Mouse (Mus musculus) G1E (cell line): ENCODE results near the gene Raph1. TPM values are rescaled to one million over a fixed set of nuclear protein-coding genes. Genes with fewer than 3 reads are reported as not detected.

ENCODE experiments used
- ATAC-seq: 2 replicates; pipeline ENCODE4 v1.8.0; 2016; ENCODE audit warnings: mild to moderate bottlenecking; ENCODE audit not compliant: insufficient number of reproducible peaks, poor library complexity, low FRiP score, severe bottlenecking; ENCODE audit errors: extremely low read depth
- DNase-seq: peaks from one replicate; pipeline ENCODE4 v3.0.0; 2012; ENCODE audit warnings: low spot score
- H3K27me3 ChIP-seq: 2 replicates; pipeline ENCODE4 v1.6.1; 2012; ENCODE audit warnings: mild to moderate bottlenecking, low read length, inconsistent platforms; ENCODE audit not compliant: insufficient read depth
- H3K36me3 ChIP-seq: replicated peaks from 2 replicates; pipeline ENCODE3; 2012; ENCODE audit warnings: mild to moderate bottlenecking, inconsistent platforms
- H3K4me1 ChIP-seq: 2 replicates; pipeline ENCODE4 v1.6.1; 2012; ENCODE audit warnings: low read depth, low read length, inconsistent platforms, mixed read lengths; ENCODE audit not compliant: insufficient read depth
- H3K4me3 ChIP-seq: 2 replicates; pipeline ENCODE4 v1.5.1; 2012; ENCODE audit warnings: low read depth, mild to moderate bottlenecking, inconsistent platforms, low read length, moderate library complexity, mixed read lengths
- H3K9me3 ChIP-seq: replicated peaks from 2 replicates; pipeline ENCODE4 v1.6.1; 2012; ENCODE audit warnings: inconsistent platforms
- CTCF ChIP-seq: IDR thresholded peaks from 2 replicates; pipeline ENCODE4 v1.5.1; 2012; ENCODE audit warnings: low read depth, low read length, inconsistent platforms, mixed read lengths
- GATA1 ChIP-seq: IDR thresholded peaks from 2 replicates; pipeline ENCODE4 v1.6.1; 2012; ENCODE audit warnings: borderline replicate concordance, low read length, inconsistent platforms, mixed read lengths
- GATA2 ChIP-seq: IDR thresholded peaks from 2 replicates; pipeline ENCODE4 v1.6.1; 2012; ENCODE audit warnings: low read depth, low read length, inconsistent platforms, borderline replicate concordance
- POLR2AphosphoS5 ChIP-seq: IDR thresholded peaks from 2 replicates; pipeline ENCODE4 v1.6.1; 2012; ENCODE audit warnings: low read depth, low read length, inconsistent platforms; ENCODE audit not compliant: insufficient replicate concordance
- TAL1 ChIP-seq: conservative IDR thresholded peaks from 2 replicates; pipeline ENCODE4 v1.6.1; 2012; ENCODE audit warnings: low read depth, low read length, inconsistent platforms, mixed read lengths
- polyA plus RNA-seq: library from polyadenylated mRNA; stranded (reverse); fragments of >175 nt; gene quantifications from 2 replicates; pipeline ENCODE4 v1.2.3, GENCODE M21; 2012
- total RNA-seq, 2 experiments: library from RNA; stranded (forward) in 1 of 2; stranded (reverse) in 1 of 2; fragments of 200-1000 nt in 1 of 2; fragments of >200 nt in 1 of 2; fragmentation: Nextera tagmentation in 1 of 2; gene quantifications; 2 replicates each; pipeline ENCODE4 v1.2.3; 2014 to 2017

Gene Raph1
- total and polyA plus RNA-seq, 3 experiments, result 0.49 TPM; not detected in 2

- Histone ChIP-seq H3K4me3 (no peak overlapping the region), H3K9me3 (no peaks in the 10 kb centered on the region), H3K4me1 (no peaks in the 10 kb centered on the region), H3K27me3 (no peaks in the 10 kb centered on the region), H3K36me3 (no peaks in the 10 kb centered on the region)
- TF ChIP-seq POLR2AphosphoS5 (no peak), GATA1 (no peak)
- DNase-seq (no peak), ATAC-seq (no peak)
Observed at GRCm38 (mm10) chr1:60492404-60492803, 74.5 kb downstream of the Raph1 start.

DNA sequence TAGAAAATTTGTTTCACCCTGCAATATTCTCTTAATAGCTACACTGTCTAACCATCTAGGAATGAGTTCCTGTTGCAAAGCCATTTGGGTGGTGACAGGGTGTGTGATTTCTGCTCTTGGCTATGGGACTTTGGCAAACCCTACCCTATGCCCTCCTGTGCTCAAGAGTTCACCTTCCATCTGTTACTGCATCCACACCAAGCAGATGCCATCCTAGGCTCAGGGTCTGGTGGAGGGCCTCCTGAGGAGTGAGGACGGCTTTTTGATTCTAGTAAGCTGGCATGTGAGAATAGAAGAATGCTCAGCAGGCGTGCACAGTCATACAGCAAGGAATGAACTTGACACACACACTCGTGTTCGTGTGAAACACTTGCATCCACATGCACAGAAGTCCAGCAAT lies 76.4 kb downstream of the Raph1 start:
- TF ChIP-seq TAL1 (no peak), GATA2 (no peak)
- H3K36me3 ChIP-seq, result no peaks in the 10 kb centered on the region
- no peak for DNase-seq
- no peaks in the 10 kb centered on the region for H3K4me1 ChIP-seq
- no peaks in the 10 kb centered on the region for H3K9me3 ChIP-seq
- ATAC-seq, result no peak
- H3K4me3 ChIP-seq, result no peak overlapping the region
- H3K27me3 ChIP-seq, result no peaks in the 10 kb centered on the region

DNA sequence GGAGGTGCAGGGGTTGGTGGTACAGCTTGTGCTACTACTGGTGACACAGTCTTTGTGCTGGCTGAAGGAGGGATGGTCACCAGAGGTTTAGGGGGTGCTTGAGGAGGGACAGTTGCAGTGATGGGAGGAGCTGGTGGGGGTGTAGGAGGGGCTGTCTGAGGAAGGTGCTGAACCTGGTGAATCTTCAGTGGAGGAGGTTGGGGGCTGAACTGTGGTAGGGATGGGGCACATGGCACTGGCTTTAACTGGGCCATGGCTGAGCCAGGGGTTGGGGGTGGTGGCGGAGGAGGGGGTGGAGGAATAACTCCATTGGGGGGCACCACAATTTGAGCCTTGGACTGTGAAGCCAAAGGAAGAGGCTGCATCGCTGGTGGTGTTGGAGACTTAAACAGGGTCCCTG lies 77.2 kb downstream of the Raph1 start:
- no peaks in the 10 kb centered on the region for H3K36me3 ChIP-seq
- no peak overlapping the region for H3K4me3 ChIP-seq

DNA sequence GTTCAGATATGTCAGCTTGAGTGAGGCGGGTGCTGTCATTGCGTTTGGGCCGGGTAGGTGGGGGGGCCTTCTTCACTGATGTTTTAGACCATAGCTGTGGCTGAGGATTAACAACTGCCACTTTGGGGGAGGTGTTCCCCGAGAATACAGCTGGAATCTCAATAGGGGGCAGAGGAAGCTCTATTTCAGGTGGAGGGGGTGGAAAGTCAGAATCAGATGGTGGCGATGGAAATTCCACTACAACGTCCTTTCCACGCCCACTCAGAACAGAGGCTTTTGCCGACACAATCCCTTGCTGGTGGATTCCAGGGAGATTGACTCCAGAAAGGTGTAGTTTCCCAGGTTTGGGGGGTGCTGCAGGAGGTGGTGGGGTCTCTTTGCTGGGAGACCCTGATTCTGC lies 78.3 kb downstream of the Raph1 start:
- Histone ChIP-seq H3K4me1 (no peaks in the 10 kb centered on the region), H3K9me3 (no peaks in the 10 kb centered on the region), H3K4me3 (no peak overlapping the region), H3K36me3 (no peaks in the 10 kb centered on the region), H3K27me3 (no peaks in the 10 kb centered on the region)
- TF ChIP-seq CTCF (no peak), GATA1 (no peak), TAL1 (no peak), POLR2AphosphoS5 (no peak), GATA2 (no peak)
- no peak for DNase-seq
- ATAC-seq, result no peak

More for the DNA sequence above, 77.2 kb downstream of the Raph1 start:
- no peak for DNase-seq
- no peaks in the 10 kb centered on the region for H3K27me3 ChIP-seq
- TF ChIP-seq GATA2 (no peak), POLR2AphosphoS5 (no peak)
- H3K4me1 ChIP-seq, result no peaks in the 10 kb centered on the region
- ATAC-seq, result no peak
- no peaks in the 10 kb centered on the region for H3K9me3 ChIP-seq

DNA sequence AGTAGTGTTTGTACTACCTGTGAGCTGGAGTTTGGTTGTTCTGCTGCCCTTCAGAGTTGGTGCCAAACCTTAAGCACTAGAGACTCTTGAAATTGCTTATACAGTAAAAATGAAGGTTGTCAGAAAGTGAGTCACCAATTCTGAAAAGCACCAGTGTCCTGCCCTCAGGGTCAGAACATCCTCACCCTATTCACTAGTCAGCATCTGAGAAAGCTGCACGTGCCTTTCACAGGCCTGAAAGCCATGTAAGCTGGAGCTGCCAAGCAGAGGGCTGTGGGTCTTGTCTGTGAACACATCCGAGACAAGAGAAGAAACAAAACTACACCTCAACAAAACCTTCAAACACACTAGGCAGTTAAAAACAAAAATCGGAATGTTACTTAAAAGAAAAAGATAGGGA lies 81.3 kb downstream of the Raph1 start:
- no peak for TF ChIP-seq TAL1
- TF ChIP-seq CTCF, result no peak
- TF ChIP-seq GATA1, result no peak
- TF ChIP-seq POLR2AphosphoS5, result no peak
- TF ChIP-seq GATA2, result no peak
- Histone ChIP-seq H3K36me3 (peaks cover 2% of the 10 kb centered on the region), H3K27me3 (no peaks in the 10 kb centered on the region), H3K9me3 (no peaks in the 10 kb centered on the region), H3K4me1 (no peaks in the 10 kb centered on the region), H3K4me3 (no peak overlapping the region)
- ATAC-seq (no peak), DNase-seq (no peak)

DNA sequence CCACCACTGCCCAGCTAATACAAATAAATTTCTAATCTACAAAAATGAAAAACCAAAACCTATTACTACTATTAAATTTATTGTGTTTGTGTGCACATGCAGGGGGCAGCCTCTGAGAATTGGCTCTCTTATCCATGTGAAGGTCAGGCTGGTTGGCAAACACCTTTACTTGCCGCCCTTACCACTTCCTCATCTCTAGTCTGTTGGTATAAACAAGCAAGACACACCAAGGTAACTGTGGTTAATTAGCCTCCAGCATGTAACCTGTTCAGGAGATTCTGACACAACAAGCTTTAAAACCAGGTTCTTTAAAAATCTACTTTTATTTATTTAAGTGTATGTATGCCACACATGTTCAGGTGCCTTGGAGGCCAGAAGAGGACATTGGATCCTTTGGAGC lies 84.0 kb downstream of the Raph1 start:
- Histone ChIP-seq H3K4me1 (no peaks in the 10 kb centered on the region), H3K36me3 (peaks cover 6% of the 10 kb centered on the region), H3K4me3 (no peak overlapping the region), H3K9me3 (no peaks in the 10 kb centered on the region), H3K27me3 (no peaks in the 10 kb centered on the region)
- ATAC-seq (no peak), DNase-seq (no peak)
- TF ChIP-seq CTCF, result no peak
- TF ChIP-seq POLR2AphosphoS5, result no peak
- TF ChIP-seq TAL1, result no peak
- TF ChIP-seq GATA1, result no peak
- TF ChIP-seq GATA2, result no peak

DNA sequence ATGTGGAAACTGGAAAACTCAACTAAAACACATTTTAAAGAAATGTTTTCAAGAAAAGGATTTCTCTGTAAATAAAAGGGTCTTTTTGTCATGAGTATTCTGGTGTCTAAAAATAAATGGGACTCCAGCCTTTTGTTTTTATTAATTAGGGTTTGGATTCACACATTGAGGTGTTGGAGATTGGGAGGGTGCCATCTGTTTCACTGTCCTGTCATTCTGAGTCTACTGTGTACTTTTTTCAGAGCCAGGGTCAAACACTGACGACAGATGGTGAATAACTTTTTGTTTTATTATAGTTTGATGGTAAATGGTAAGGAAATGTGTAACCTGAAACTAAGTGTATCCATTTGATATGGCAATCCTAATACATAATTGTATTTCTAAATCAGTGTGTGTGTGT lies 85.3 kb downstream of the Raph1 start:
- ATAC-seq (no peak), DNase-seq (no peak)
- Histone ChIP-seq H3K27me3 (no peaks in the 10 kb centered on the region), H3K4me1 (no peaks in the 10 kb centered on the region), H3K36me3 (peaks cover 17% of the 10 kb centered on the region), H3K9me3 (no peaks in the 10 kb centered on the region), H3K4me3 (no peak overlapping the region)
- TF ChIP-seq CTCF, result no peak
- TF ChIP-seq TAL1, result no peak
- no peak for TF ChIP-seq GATA2
- TF ChIP-seq GATA1, result no peak
- TF ChIP-seq POLR2AphosphoS5, result no peak
